Mouse (Mus musculus) C2C12 (cell line): ENCODE data around the gene Ppm1f. TPM values are rescaled to one million over a fixed set of nuclear protein-coding genes. Genes with fewer than 3 reads are reported as not detected.
"Not testable (repeated sequence)": the region's sequence is repeated elsewhere in the genome, so short reads cannot be mapped to it uniquely, and the experiment has no call there.

ENCODE experiments used
- H3K27me3 ChIP-seq: one replicate; pipeline ENCODE4 v1.6.1; 2011; ENCODE audit not compliant: control insufficient read depth, insufficient read depth, insufficient read length
- H3K36me3 ChIP-seq: one replicate; pipeline ENCODE4 v1.6.1; 2011; ENCODE audit not compliant: control insufficient read depth, insufficient read depth
- H3K4me3 ChIP-seq: one replicate; pipeline ENCODE4 v1.5.1; 2011; ENCODE audit warnings: mild to moderate bottlenecking, control low read depth; ENCODE audit not compliant: poor library complexity, insufficient read depth, severe bottlenecking
- H3K79me2 ChIP-seq: one replicate; pipeline ENCODE4 v1.6.1; 2011; ENCODE audit not compliant: control insufficient read depth, insufficient read depth
- H3K79me3 ChIP-seq: one replicate; pipeline ENCODE4 v1.6.1; 2011; ENCODE audit warnings: low read depth, control low read depth
- H3ac ChIP-seq: one replicate; pipeline ENCODE3; 2011; ENCODE audit warnings: low read depth; ENCODE audit not compliant: control insufficient read depth, insufficient read length
- CEBPB ChIP-seq: IDR thresholded peaks from one replicate; pipeline ENCODE4 v1.6.1; 2011; ENCODE audit warnings: low read depth, mild to moderate bottlenecking, control low read depth, moderate library complexity
- CTCF ChIP-seq: IDR thresholded peaks from one replicate; pipeline ENCODE4 v1.5.1; 2011; ENCODE audit not compliant: control insufficient read depth, insufficient read depth, insufficient read length
- FOSL1 ChIP-seq: IDR thresholded peaks from one replicate; pipeline ENCODE4 v1.8.0; 2011; ENCODE audit warnings: mild to moderate bottlenecking, low read length; ENCODE audit not compliant: poor library complexity, insufficient read depth, severe bottlenecking
- MAX ChIP-seq: IDR thresholded peaks from one replicate; pipeline ENCODE4 v1.6.1; 2011; ENCODE audit warnings: mild to moderate bottlenecking, control low read depth
- MYOD1 ChIP-seq: IDR thresholded peaks from one replicate; pipeline ENCODE4 v1.6.1; 2011; ENCODE audit warnings: low read depth; ENCODE audit not compliant: control insufficient read depth, insufficient read length
- MYOG ChIP-seq: IDR thresholded peaks from one replicate; pipeline ENCODE4 v1.6.1; 2011; ENCODE audit not compliant: control insufficient read depth, insufficient read length; ENCODE audit errors: extremely low read depth
- USF1 ChIP-seq: IDR thresholded peaks from one replicate; pipeline ENCODE4 v1.6.1; 2011; ENCODE audit warnings: low read depth, mild to moderate bottlenecking, control low read depth, moderate library complexity
- polyA plus RNA-seq: library from polyadenylated mRNA; unstranded; fragments of >200 nt; fragmentation: generic; extraction: Trizol; gene quantifications from one replicate; pipeline ENCODE4 v1.2.1, GENCODE M21; 2012; ENCODE audit warnings: missing spikeins

Gene Ppm1f
- polyA plus RNA-seq, 1 experiment: 20.5 TPM

DNA sequence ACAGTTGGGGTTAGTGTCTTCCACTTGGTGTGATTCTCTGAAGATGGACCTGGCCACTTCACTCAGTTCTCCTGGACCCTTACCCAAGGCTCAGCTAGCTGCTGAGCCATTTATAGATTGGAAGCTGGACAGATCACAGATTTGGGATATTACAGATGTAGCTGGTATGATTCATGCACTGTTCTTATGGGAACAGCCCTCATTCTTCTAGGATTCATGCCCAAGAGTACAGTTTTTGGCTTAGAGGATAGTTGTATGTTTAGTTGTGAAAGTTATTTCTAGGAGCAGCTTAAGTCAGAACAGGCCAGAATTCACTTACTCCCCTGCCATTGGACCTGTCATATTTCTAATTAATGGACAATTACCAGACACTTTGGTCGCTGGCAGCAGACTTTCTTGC, 17.2 kb downstream of the Ppm1f start:
- Histone ChIP-seq H3K36me3 (peaks cover 29% of the 10 kb centered on the region), H3K27me3 (no peaks in the 10 kb centered on the region), H3K79me3 (no peaks in the 10 kb centered on the region), H3K4me3 (no peak overlapping the region), H3ac (no peak overlapping the region), H3K79me2 (no peaks in the 10 kb centered on the region)
- TF ChIP-seq FOSL1 (no peak), USF1 (no peak), CTCF (no peak), MYOG (no peak), MYOD1 (no peak), CEBPB (no peak), MAX (no peak)

DNA sequence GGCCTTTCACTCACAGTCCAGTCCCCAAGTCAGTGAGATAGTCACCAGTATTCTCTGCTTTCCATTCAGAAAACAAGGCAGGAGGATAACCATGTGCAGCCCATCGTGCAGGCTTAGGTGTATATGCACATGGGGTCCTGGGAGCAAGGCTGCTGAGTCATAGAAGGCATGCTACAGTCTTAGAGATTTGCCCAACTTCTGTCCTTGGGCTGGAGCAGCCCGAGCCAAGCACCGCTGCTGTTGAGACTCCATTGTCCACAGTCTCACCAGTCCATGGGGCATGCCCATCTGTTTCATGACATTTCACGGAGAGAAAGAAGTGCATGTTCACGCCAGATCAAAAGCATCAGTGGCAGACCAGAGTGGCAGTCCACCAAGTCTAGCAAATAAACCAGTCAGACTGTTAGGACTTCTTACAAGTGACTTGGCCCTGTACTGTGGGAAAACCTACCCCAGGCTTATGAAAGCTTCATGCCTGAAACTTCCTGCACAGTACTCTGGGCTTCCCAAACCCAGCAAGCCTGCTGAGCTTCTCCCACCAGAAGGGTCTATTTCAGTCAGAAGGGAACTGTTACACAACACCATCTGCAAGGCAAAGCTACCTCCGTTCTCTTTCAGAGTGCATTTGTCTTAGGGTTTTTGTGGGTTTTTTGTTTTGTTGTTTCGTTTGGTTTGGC, 22.3 kb downstream of the Ppm1f start:
- peaks cover 28% of the 10 kb centered on the region for H3K36me3 ChIP-seq
- no peak overlapping the region for H3K4me3 ChIP-seq
- no peaks in the 10 kb centered on the region for H3K27me3 ChIP-seq
- no peak overlapping the region for H3ac ChIP-seq
- TF ChIP-seq CEBPB (no peak), FOSL1 (no peak), CTCF (no peak), USF1 (no peak), MAX (no peak), MYOG (no peak), MYOD1 (no peak)
- no peaks in the 10 kb centered on the region for H3K79me3 ChIP-seq
- H3K79me2 ChIP-seq: no peaks in the 10 kb centered on the region

DNA sequence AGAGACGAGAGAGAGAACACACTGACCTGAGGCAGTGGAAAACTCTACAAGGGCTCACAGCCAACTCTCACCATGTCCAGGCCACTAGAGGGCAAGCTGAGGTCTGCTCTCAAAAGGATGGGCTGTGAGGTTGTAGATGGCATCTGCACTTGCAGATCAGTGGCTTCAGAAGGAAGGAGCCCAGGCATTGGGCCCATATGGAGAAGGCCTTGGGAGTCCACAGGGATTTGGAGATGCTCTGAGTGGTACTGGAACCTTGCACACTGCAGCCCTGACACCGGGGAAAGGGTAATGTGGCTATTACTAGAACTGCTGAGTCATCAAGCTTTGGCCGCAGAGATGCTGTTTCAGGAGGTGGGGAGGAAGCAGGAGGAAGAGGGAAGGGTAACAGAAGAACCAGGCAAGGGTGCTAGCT, 24.8 kb downstream of the Ppm1f start:
- Histone ChIP-seq H3ac (no peak overlapping the region), H3K79me2 (no peaks in the 10 kb centered on the region), H3K27me3 (no peaks in the 10 kb centered on the region), H3K36me3 (peaks cover 24% of the 10 kb centered on the region), H3K4me3 (no peak overlapping the region), H3K79me3 (no peaks in the 10 kb centered on the region)
- TF ChIP-seq MAX (no peak), USF1 (no peak), MYOG (no peak), MYOD1 (no peak), FOSL1 (no peak), CEBPB (no peak), CTCF (no peak)

DNA sequence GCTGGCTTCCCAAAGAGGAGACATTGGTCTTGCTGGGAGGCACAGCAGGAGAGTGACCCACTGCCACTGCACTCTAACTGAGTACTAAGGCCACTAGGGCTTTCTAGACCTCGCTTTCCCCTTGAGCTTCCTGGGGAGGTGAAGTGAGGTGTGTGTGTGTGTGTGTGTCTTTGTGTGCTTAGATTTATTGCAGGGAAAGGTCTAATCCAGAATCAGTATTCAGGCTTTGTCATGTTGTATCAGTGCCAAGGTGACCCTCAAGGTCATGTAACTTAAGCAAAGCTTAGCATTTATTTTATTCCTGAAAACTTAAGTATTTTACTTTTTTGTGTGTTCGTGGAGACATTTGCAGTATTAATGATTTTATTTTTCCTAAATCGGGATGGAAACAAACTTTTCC, 28.2 kb downstream of the Ppm1f start:
- TF ChIP-seq MAX (no peak), MYOG (no peak), FOSL1 (no peak), MYOD1 (no peak), CEBPB (no peak), CTCF (no peak), USF1 (no peak)
- Histone ChIP-seq H3K27me3 (no peaks in the 10 kb centered on the region), H3K79me3 (no peaks in the 10 kb centered on the region), H3K36me3 (no peaks in the 10 kb centered on the region), H3ac (no peak overlapping the region), H3K4me3 (no peak overlapping the region), H3K79me2 (no peaks in the 10 kb centered on the region)

DNA sequence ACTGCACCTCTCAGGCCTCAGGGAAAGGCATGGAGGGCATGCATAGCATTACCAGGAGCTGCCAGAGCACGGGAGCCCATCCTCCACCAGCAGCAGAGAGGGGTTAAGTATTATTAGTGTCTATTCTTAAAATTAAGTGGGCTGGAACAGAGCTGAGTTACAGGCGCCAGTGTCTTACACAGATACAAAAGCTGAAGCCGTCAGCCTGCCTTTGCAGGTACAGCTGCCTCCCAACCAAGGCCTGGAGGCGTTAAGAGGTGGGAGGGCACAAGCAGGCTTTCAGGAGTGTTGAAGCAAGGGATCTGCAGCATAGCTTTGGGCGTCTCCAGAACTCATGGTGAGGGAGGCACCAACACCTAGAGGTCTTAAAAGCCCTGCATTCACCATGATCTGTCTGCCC, 30.3 kb downstream of the Ppm1f start:
- TF ChIP-seq MYOD1: no peak
- no peak for TF ChIP-seq USF1
- TF ChIP-seq CTCF: no peak
- no peak for TF ChIP-seq MAX
- TF ChIP-seq FOSL1: no peak
- TF ChIP-seq CEBPB: no peak
- TF ChIP-seq MYOG: no peak
- Histone ChIP-seq H3K4me3 (no peak overlapping the region), H3K79me2 (no peaks in the 10 kb centered on the region), H3ac (no peak overlapping the region), H3K36me3 (no peaks in the 10 kb centered on the region), H3K79me3 (no peaks in the 10 kb centered on the region), H3K27me3 (no peaks in the 10 kb centered on the region)

DNA sequence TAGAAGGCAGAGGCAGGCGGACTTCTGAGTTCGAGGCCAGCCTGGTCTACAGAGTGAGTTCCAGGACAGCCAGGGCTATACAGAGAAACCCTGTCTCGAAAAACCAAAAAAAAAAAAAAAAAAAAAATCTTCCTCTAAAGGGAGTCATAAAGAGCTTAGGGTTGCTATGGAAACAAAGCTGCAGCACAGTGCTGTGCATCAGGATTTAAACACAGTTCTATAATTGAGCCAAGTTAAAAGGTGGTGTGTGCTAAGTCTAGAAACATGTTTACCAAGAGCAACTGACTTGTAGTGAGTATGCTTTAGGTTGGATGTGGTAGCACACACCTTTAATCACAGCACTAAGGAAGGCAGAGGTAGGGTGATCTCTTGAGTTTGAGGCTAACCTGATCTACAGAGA, 32.6 kb downstream of the Ppm1f start:
- H3K27me3 ChIP-seq, H3ac ChIP-seq, H3K4me3 ChIP-seq, H3K79me2 ChIP-seq, H3K36me3 ChIP-seq, H3K79me3 ChIP-seq: not testable (repeated sequence)
